Mouse (Mus musculus): Measurements from ENCODE around the gene Brd4.

DNA sequence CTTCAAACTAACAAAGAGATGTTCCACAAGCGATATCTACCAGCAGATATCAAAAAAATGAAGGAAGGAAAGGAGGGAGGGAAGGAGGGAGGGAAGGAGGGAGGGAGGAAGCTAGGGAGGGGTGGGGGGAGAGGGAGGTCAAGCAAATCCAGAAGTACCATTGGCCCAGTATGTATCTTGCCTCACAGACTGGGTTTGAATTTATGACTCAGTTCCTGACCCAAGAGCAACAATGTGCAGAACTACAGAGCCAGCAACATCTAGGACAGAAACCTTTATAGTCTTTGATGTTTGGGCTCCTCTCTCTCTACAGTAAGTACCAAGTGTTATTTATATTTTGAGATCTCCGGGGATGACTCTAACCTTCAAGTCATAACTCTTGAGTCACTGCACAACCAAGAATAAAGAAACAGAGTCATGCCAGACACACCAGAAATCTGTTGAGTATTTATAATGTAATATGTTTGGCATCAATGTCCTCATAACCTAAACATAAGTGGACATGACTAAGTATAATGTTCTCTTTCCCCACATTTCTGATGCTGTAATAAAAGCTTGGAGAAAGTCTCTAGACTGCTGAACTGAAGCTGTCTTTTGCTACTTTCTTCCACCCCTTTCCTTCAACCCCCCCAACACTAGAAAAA, 32.6 kb downstream of the Brd4 start:
- no peak for TF ChIP-seq CTCF (IDR thresholded peaks at IDR 0.05; ENCODE audit: insufficient read depth, low read depth, low read length)
- TF ChIP-seq POLR2A (IDR thresholded peaks at IDR 0.05; ENCODE audit: insufficient read depth, low read depth, low read length), result no peak

All from olfactory bulb, adult 2 months (tissue).